Mouse (Mus musculus): ENCODE results near the gene Smarcad1. TPM values are rescaled to one million over a fixed set of nuclear protein-coding genes. Genes with fewer than 3 reads are reported as not detected.

Gene Smarcad1
- polyA plus RNA-seq, 1 experiment: 13.9 TPM

- no peak overlapping the region for H3K27ac ChIP-seq (ENCODE audit: insufficient read depth, low read depth, low read length)
- no peaks in the 10 kb centered on the region for H3K4me1 ChIP-seq (ENCODE audit: control insufficient read depth, insufficient read depth, low read length)
- no peak overlapping the region for H3K4me3 ChIP-seq (ENCODE audit: insufficient read depth, low read depth, low read length)
- H3K36me3 ChIP-seq (ENCODE audit: control insufficient read depth, insufficient read depth, low read length): no peaks in the 10 kb centered on the region
- no peak for DNase-seq
- H3K27me3 ChIP-seq (replicated peaks; ENCODE audit: control insufficient read depth, insufficient read depth, low read length): no peaks in the 10 kb centered on the region
- 84% methylated on average over 1 of the region's 1 CpGs for WGBS
- TF ChIP-seq POLR2A (IDR thresholded peaks at IDR 0.05; ENCODE audit: low read depth, low read length) (no peak), CTCF (conservative IDR thresholded peaks at IDR 0.05; ENCODE audit: insufficient read depth, insufficient read length, low read depth, low read length) (no peak)
Measured at GRCm38 (mm10) chr6:65138243-65138642, 95.9 kb downstream of the Smarcad1 start.

DNA sequence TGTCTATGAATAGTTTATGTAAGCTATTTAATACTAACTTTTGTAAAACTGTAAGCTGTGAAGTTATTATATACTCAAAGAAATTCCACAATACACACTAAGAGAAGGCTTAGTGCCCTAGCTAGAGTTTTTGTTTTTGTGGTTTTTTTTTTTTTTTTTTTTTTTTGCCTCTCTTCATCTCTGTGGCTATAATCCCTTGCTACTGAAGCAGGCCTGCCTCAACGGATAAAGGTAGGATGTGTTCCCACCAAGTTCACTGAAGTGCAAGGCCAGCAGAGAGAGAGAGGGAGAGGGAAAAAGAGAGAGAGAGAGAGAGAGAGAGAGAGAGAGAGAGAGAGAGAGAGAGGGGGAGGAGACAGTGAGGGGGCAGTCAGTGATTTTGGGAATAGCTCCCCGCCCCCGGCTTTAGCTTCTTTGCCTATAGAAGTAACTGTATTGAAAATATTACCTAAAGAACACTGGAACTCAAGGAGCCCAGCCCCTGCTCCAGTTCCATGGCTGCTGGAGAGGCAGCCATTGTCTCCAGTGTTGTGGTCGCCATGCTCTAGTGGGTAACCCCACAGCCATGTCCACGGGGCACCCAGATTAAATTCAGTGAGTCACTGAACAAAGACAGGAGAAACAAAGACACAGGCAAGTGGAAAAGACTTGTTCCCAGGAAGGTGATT is 97.8 kb downstream of the Smarcad1 start:
- 39% methylated on average over 5 of the region's 5 CpGs for WGBS
- Histone ChIP-seq H3K4me3 (ENCODE audit: insufficient read depth, low read depth, low read length) (no peak overlapping the region), H3K36me3 (ENCODE audit: control insufficient read depth, insufficient read depth, low read length) (no peaks in the 10 kb centered on the region), H3K27me3 (replicated peaks; ENCODE audit: control insufficient read depth, insufficient read depth, low read length) (no peaks in the 10 kb centered on the region), H3K4me1 (ENCODE audit: control insufficient read depth, insufficient read depth, low read length) (peaks cover 8% of the 10 kb centered on the region; the same call in 1 of the 2 replicates), H3K27ac (ENCODE audit: insufficient read depth, low read depth, low read length) (no peak overlapping the region)
- TF ChIP-seq CTCF (conservative IDR thresholded peaks at IDR 0.05; ENCODE audit: insufficient read depth, insufficient read length, low read depth, low read length) (no peak), POLR2A (IDR thresholded peaks at IDR 0.05; ENCODE audit: low read depth, low read length) (no peak)
- no peak for DNase-seq

DNA sequence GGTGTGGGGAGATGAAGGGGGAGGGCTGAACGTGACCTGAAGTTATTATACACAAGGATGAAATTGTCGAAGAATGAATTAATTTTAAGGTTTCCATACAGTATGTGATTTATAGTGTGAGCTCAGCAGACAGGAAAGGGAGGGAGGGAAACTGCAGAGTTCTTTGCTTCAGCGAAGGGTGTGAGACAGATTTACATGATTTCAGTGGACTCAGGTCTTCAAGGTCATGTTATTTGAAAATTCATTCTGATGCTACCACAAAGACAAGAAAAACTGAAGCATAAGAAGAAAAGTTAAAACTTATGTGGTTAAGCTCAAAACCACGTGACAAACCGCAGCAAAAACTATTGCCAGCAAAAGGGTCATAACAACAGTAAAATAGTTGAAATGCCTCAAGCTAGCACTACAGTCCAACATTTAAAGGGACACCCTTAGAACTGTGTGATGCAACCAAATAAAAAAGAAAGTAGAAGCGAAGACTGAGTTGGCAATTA is 98.4 kb downstream of the Smarcad1 start:
- TF ChIP-seq POLR2A (IDR thresholded peaks at IDR 0.05; ENCODE audit: low read depth, low read length): no peak
- TF ChIP-seq CTCF (conservative IDR thresholded peaks at IDR 0.05; ENCODE audit: insufficient read depth, insufficient read length, low read depth, low read length): no peak
- Histone ChIP-seq H3K27ac (ENCODE audit: insufficient read depth, low read depth, low read length) (no peak overlapping the region), H3K27me3 (replicated peaks; ENCODE audit: control insufficient read depth, insufficient read depth, low read length) (no peaks in the 10 kb centered on the region), H3K36me3 (ENCODE audit: control insufficient read depth, insufficient read depth, low read length) (no peaks in the 10 kb centered on the region), H3K4me3 (ENCODE audit: insufficient read depth, low read depth, low read length) (no peak overlapping the region), H3K4me1 (ENCODE audit: control insufficient read depth, insufficient read depth, low read length) (peaks cover 8% of the 10 kb centered on the region; the same call in 1 of the 2 replicates)
- WGBS: 20% methylated on average over 6 of the region's 6 CpGs
- peak; percentile 19 for DNase-seq

- no peak for DNase-seq
- Histone ChIP-seq H3K27ac (ENCODE audit: insufficient read depth, low read depth, low read length) (no peak overlapping the region), H3K36me3 (ENCODE audit: control insufficient read depth, insufficient read depth, low read length) (no peaks in the 10 kb centered on the region), H3K4me3 (ENCODE audit: insufficient read depth, low read depth, low read length) (no peak overlapping the region), H3K27me3 (replicated peaks; ENCODE audit: control insufficient read depth, insufficient read depth, low read length) (no peaks in the 10 kb centered on the region), H3K4me1 (ENCODE audit: control insufficient read depth, insufficient read depth, low read length) (peaks cover 8% of the 10 kb centered on the region; the same call in 1 of the 2 replicates)
- 74% methylated on average over 1 of the region's 1 CpGs for WGBS
- TF ChIP-seq CTCF (conservative IDR thresholded peaks at IDR 0.05; ENCODE audit: insufficient read depth, insufficient read length, low read depth, low read length) (no peak), POLR2A (IDR thresholded peaks at IDR 0.05; ENCODE audit: low read depth, low read length) (no peak)
Measured at GRCm38 (mm10) chr6:65142316-65142715, 99.9 kb downstream of the Smarcad1 start.

- peak; percentile 45 for DNase-seq
- Histone ChIP-seq H3K4me1 (ENCODE audit: control insufficient read depth, insufficient read depth, low read length) (peaks cover 8% of the 10 kb centered on the region; the same call in 1 of the 2 replicates), H3K27ac (ENCODE audit: insufficient read depth, low read depth, low read length) (no peak within 1 kb of the TSS), H3K4me3 (ENCODE audit: insufficient read depth, low read depth, low read length) (no peak within 1 kb of the TSS), H3K27me3 (replicated peaks; ENCODE audit: control insufficient read depth, insufficient read depth, low read length) (no peaks in the 10 kb centered on the region), H3K36me3 (ENCODE audit: control insufficient read depth, insufficient read depth, low read length) (no peaks in the 10 kb centered on the region)
- TF ChIP-seq POLR2A (IDR thresholded peaks at IDR 0.05; ENCODE audit: low read depth, low read length) (no peak), CTCF (conservative IDR thresholded peaks at IDR 0.05; ENCODE audit: insufficient read depth, insufficient read length, low read depth, low read length) (no peak)
- 12% methylated on average over 16 of the region's 16 CpGs for WGBS
Measured at GRCm38 (mm10) chr6:65144621-65145205, 102.3 kb downstream of the Smarcad1 start, which contains the start of gene Hpgds. Hpgds (minus strand) TSS chr6:65144908.

GRCm38 (mm10) chr6:65146363-65146762 is 104.0 kb downstream of the Smarcad1 start:
- DNase-seq: no peak
- H3K4me3 ChIP-seq (ENCODE audit: insufficient read depth, low read depth, low read length): no peak overlapping the region
- WGBS: 89% methylated on average over 4 of the region's 4 CpGs
- H3K27me3 ChIP-seq (replicated peaks; ENCODE audit: control insufficient read depth, insufficient read depth, low read length): no peaks in the 10 kb centered on the region
- TF ChIP-seq CTCF (conservative IDR thresholded peaks at IDR 0.05; ENCODE audit: insufficient read depth, insufficient read length, low read depth, low read length): no peak
- no peak for TF ChIP-seq POLR2A (IDR thresholded peaks at IDR 0.05; ENCODE audit: low read depth, low read length)
- H3K36me3 ChIP-seq (ENCODE audit: control insufficient read depth, insufficient read depth, low read length): no peaks in the 10 kb centered on the region
- no peak overlapping the region for H3K27ac ChIP-seq (ENCODE audit: insufficient read depth, low read depth, low read length)
- peaks cover 8% of the 10 kb centered on the region; the same call in 1 of the 2 replicates for H3K4me1 ChIP-seq (ENCODE audit: control insufficient read depth, insufficient read depth, low read length)

DNA sequence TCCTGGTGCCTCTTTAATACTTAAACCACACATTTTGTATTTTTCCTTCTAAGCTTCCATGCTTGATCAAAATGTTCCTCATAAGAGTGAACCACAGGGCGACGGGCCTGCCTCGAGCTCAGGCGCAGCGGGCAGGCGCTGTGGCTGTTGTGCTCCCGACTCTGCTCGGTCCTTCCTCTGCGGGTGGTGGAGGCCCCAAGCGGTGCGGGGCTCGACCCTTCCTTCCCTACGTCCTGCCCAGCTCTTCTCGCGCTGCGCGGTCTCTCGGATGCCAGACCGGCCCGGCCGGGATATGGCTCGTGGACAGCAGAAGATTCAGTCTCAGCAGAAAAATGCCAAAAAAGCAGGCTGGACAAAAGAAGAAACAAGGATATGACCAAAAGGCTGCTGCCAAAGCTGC is 108.3 kb downstream of the Smarcad1 start:
- Histone ChIP-seq H3K27me3 (replicated peaks; ENCODE audit: control insufficient read depth, insufficient read depth, low read length) (no peaks in the 10 kb centered on the region; the same call in 1 of the 2 replicates), H3K4me3 (ENCODE audit: insufficient read depth, low read depth, low read length) (no peak overlapping the region), H3K27ac (ENCODE audit: insufficient read depth, low read depth, low read length) (no peak overlapping the region), H3K4me1 (ENCODE audit: control insufficient read depth, insufficient read depth, low read length) (no peaks in the 10 kb centered on the region), H3K36me3 (ENCODE audit: control insufficient read depth, insufficient read depth, low read length) (no peaks in the 10 kb centered on the region)
- DNase-seq: no peak
- 15% methylated on average over 22 of the region's 22 CpGs for WGBS
- TF ChIP-seq POLR2A (IDR thresholded peaks at IDR 0.05; ENCODE audit: low read depth, low read length) (no peak), CTCF (conservative IDR thresholded peaks at IDR 0.05; ENCODE audit: insufficient read depth, insufficient read length, low read depth, low read length) (no peak)

Measured in kidney, adult 2 months (tissue).